Mouse (Mus musculus) large intestine, adult 2 months (tissue): ENCODE measurements at regions not wholly inside any gene's neighbourhood (a gene's known extent, or its start where the extent isn't known, plus 50 kb on each side); places are given as distances from the start of the nearest gene placed in this dataset.
A peak's percentile ranks its signal among the peaks of the same experiment; 100 is the strongest.

Experiments
- DNase-seq: peaks from one replicate; pipeline ENCODE4 v3.0.0-alpha.2; 2012; ENCODE audit warnings: low read depth, low spot score
- WGBS: fragments of 180-500 bp; shearing (Covaris S2); methylation state at CpG from one replicate; pipeline ENCODE4 v1.1.7; 2018; 5-methylcytosine and 5-hydroxymethylcytosine counted together

DNA sequence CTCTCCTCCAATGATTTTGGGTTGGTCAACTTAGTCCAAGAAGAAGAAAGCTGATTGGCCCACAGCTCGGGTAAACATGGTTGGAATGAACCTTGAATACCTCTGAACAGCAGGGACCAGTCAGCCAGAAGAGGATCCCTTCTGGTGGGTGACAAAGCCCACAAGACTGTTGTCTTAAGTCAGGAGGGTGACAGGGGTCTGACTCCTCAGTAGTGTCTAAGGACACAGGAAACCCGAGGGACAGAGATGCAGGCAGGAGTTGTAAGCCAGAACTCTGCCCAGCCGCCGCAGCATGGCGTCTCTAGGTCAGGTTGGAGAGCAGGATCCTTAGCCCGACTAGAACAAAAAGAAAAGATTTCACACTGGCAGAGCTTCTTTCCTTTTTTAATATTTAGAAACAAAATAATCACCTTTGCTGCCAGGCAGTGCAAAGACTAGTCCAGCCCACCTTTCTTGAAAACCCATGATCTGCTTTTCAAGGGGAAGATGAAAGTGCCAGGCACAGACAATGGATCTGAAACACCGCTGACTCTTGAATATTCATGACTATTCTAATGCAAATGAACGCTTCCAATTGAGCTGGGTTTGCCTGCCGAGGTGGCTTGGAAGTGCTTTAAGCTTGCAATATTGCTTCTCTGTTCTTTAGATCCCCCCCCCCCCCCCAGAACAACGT, 81.7 kb upstream of the Plcl2 start:
- 74% methylated on average over 10 of the region's 10 CpGs for WGBS
- DNase-seq, result no peak

DNA sequence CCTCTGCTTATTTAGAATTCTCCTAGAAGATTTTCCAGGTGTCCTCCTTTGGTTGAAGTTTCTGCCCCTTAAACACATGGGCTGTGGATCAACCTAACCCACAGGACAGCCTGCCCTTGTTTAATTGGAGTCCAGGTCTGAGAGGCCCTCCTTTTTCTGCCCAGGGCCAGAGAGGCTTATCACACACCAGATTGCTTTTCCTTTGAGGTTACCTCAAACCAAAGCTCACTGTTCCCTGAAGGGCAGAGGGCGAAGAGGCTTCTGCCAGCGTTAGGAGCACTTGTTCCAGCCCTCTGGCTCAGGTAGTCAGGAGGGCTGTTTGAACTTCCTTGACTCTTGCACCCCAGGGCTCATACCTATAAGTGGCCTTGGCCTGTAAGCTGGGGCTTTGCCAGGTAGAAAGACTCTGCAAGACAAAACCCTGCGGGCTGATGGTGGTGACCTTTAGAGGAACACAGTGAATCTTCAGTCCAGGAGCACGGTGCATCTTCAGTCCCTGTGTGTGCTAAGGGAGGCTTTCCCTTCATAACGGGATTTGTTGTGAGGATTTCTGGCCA, 81.1 kb upstream of the Plcl2 start:
- no peak for DNase-seq
- 76% methylated on average over 5 of the region's 5 CpGs for WGBS

DNA sequence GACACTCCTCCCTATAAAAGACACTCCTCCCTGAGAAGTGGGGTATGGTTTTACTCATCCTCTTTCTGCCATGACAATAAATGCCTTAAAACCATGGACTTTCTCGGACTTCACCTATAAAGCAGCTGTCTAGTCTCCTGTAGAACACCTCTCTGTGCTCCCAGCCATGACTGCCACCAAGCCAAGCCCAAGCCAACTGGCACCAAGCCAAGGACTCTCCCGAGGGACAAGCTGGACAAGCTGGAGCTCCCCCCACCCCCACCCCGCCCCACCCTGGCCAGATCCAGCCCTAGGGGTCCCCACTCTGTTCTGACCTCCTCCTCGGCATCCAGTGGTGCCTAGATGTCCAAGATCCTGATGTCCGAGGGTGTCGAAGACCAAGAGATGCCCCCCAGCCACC, 76.6 kb upstream of the Plcl2 start:
- 74% methylated on average over 6 of the region's 6 CpGs for WGBS
- no peak for DNase-seq

DNA sequence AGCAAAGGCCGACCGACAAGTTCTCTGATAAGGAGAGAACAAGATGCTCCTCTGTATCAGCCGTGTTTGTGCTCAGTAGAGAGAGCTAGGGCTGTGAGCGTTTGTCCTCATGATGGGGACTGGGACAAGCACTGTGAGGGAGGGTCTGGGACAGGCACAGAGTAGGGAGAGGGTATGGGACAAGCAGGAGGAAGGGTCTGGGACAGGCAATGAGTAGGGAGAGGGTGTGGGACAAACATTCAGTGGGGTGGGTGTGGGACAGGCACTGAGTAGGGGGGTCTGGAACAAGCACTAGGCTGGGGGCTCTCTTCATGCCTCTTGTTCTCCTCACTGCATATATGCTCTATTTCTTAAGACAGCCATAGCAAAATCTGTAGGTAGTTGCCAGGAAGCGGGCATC, 70.2 kb upstream of the Plcl2 start:
- DNase-seq, result no peak
- WGBS, result 84% methylated on average over 5 of the region's 5 CpGs

DNA sequence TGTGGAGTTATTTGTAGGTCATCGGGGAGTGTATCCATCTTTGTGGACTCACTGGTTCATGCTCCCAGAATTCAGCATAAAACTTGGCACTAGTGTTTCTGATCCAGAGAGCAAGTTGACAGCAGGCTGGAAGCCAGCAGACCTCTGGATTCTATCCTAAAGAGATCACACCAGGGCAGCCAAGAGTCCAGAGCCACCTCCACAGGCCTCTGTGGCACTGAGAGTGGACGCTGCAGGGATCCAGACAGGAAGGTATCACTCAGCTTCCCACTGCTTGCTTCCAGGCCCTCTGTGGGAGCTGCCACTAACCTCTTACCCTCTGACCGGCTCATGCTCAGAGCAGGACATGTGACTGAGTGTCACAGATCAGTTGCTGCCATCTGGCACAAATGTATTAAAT, 69.8 kb upstream of the Plcl2 start:
- WGBS, result 83% methylated on average over 3 of the region's 3 CpGs
- no peak for DNase-seq

DNA sequence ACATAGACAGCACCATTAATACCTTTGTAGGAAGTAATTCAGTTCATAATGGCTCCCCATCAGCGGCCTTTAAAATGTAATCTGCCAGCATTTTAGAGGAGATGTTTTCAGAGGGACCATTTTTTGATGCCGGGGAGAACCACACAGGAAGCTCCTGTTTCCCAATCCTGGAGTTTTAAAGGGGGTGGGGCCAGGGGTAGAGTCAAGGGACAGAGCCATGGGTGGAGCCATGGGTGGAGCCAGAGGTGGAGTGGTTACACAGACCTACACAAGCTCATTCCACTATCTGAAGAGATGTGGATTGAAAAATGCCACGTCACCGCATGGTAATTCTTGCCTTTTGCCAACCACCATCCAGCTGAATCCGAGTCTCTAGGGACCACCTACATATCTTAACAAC, 67.1 kb upstream of the Plcl2 start:
- no peak for DNase-seq
- 95% methylated on average over 5 of the region's 5 CpGs for WGBS

DNA sequence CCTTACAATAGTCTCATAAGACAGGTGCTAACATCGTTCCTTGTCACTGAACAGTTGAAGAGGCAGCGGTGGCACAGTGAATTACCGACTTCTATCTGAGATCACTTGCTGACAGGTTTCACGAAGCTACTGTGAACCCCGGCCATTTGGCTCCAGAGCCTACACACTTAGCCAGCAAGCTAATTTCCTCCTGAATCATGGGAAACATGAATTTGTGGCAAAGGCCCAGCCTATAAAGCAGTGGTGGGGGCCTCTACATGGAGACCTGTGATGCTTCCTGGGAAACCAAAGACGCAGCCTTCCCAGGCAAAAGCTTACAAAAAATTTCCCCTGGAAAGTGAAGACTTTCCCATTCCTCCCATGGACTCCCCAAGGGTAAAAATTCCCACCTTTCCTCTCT, 66.3 kb upstream of the Plcl2 start:
- WGBS, result 89% methylated on average over 6 of the region's 6 CpGs
- no peak for DNase-seq

DNA sequence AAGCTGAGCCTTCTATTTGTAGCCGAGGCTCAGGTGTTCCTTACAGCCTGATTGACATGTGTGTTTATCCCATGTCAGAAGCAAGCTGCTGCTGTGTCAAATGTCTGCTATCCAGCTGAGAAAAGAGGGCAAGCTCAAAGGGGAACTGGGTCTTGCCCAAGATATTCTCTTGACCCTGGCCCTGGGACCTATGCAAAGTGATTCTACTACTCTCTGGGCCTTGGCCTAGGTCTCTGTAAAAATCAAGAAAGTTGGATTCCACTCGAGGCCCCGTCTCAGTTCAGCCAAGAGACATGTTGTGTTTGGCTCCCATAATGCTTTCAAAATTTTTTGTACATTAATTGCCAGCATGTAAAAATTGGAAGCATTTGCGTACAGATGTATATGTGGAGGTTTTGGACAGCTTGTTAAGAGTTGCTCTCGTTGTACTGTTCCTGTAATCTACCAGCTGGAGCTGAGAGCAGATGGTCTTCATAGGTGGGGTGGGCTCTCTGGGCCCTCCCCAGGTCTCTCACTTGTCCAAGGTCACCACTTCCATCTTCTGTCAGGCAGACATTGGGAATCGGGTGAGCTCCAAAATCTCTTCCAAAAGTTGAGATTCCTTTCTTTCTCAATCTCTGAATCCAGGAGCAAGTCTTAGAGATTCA, 65.7 kb upstream of the Plcl2 start:
- 47% methylated on average over 6 of the region's 6 CpGs for WGBS
- no peak for DNase-seq

DNA sequence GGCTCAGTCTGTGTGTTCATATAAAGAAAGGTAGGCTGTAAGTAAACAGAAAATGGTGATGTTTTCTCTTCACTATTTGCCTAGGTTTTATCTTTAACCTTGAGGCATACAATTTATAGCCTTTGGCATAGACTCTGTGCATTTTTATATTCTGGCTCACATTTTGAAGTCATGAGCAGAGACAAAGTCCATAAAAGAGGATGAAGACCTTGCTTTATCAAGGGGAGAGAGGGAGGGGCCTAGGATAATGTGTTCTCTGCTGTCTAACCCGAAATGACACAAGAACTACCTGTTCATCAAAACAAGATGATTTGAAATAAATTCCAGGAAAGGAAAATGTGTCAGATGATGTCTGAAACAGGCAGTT, 65.2 kb upstream of the Plcl2 start:
- 23% methylated on average over 1 of the region's 1 CpGs for WGBS

DNA sequence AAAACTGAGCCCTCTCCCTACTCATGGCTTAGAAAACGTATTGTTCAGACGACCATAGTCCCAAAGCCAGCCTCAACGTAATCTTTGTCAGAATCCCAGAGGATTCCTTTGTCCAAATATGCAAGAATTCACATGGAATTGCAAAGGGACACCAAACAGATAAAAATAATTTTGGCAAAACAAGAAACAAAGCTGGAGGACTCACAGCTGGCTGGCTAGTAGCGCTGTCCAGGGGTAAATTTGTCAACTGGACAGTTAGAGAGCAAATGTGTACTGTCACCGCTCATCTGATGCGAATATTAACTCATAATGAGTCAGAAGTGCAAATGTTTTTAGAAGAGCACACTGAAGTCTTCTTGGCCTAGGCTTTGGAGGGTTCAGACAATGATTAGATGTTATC, 60.5 kb upstream of the Plcl2 start:
- 78% methylated on average over 6 of the region's 6 CpGs for WGBS
- DNase-seq, result no peak

More for the DNA sequence above, 65.2 kb upstream of the Plcl2 start:
- DNase-seq, result peak; percentile 57

DNA sequence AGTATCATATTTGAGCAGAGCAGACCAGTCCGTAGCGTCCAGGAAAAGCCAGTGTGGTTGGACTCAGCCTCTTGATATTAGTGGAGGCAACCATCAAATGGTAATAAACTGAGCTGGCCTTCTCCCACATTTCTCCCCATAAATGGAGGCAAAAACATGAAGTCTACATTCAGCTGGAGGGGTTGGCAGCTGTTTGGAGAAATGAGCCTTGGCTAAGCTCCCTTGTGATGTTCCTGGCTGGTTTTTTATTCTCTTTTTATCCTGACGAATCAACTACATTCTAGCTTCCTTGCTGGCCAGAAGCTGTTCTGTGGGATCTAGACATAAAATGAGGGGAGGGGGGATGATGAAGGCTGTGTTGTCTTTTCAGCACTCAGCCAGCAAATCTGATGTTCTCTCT, 57.6 kb upstream of the Plcl2 start:
- no peak for DNase-seq
- 71% methylated on average over 3 of the region's 3 CpGs for WGBS

DNA sequence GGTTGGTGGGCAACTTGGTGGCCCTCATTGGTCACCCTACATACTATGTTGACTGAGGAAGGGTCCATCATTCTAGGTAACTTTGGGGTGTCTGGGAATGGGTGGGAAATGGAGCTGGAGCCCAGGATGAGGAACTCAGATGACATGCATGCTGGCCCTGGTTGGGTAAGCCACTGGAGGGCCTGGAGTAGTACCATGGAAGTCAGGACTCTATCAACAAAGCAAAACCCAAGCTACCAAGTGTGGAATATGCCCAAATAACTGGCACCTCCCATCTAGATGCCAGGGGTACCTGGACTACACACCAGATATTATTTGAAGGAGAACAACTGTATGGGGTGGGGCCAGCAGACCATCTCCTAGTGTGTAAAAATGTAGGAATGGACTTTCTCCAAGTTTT, 55.7 kb upstream of the Plcl2 start:
- DNase-seq, result no peak

DNA sequence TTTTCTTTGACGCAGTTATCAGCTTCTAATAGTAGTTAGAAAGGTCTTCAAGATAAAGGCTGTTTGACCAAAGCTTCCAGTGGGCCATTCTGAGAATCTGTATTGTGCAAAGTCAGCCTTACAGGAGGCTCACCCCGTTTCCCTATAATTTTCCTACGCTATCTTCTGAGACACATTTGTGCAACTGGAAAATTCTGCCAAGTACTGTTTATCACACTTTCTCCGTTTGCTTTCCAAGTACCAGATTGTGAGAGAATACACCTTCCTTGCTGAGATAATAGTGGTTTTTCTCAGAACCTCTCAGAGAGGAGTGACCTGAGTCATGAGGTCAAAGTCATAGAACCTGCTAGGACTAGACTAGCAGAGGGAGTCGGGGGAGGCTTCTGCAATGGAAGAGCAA, 55.2 kb upstream of the Plcl2 start:
- no peak for DNase-seq
- 85% methylated on average over 5 of the region's 5 CpGs for whole genome bisulfite sequencing

DNA sequence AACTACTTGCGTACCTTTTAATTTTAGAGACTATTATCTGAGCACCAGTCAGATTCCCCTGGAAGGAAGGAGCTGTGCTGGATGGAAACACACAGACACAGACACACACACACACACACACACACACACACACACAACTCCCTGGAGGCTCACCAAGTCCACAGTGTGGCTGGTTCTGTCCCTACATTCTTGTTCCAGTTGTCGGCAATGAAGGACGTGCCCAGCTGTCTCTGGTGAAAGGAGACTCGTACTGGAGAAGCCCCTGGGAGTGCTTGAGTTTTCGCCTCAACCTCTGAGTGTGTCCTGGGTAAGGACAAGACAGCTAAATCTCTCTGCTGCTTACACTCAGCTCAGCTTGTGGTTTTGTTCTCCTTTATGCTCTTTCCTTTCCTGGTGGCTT, 54.3 kb upstream of the Plcl2 start:
- no peak for DNase-seq
- 87% methylated on average over 5 of the region's 5 CpGs for WGBS

DNA sequence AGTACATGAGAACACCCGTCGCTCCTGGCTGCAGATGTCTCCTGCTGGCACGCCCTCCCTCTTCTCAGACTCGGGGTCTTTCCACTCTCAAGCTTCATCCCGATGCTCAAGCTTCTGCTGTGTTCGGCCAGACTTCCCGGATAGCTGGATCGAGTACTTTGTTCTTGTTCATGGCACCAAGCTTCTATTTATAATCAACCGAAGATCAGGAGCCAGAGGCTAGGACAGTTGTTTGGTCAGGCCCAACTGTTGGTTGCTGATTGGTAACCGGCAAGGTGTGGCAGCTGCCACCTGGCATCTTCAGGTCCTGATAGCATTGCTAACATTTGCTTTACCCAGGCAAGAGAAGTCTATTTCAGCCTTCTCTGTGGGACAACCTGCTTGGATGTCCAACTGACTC, 53.5 kb upstream of the Plcl2 start:
- DNase-seq, result peak; percentile 14
- WGBS, result 42% methylated on average over 10 of the region's 10 CpGs

DNA sequence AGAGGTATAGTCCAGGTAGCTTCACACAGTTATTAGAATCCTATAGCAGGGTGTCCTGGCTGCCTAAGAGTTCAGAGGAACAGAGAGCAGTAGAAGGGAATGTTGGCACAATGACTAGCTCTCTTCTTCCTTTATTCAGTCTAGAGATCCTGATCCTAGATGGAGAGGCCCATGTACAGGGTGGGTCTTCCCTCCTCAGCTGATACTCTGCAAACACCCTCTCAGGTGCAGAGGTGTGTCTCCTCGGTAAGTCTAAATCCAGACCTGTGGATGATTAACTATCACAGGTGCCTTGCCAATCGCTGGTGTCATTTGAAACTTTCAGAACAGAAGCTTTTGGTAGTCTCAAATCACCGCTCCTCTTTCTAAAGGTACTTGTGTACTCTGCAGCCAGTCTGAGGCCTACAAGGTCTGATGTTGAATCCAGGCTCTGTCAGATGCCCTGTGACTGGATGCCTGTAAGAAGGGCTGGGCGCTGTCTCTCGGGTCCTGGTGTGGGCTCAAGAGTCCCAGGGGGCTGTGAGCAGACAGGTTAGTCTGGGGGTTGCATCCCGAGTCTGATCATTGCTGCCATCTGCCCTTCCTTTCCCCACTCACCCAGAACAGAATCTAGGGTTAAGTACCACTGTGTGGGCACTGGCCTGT, 52.0 kb upstream of the Plcl2 start:
- 36% methylated on average over 6 of the region's 6 CpGs for WGBS
- peak; percentile 42 for DNase-seq

DNA sequence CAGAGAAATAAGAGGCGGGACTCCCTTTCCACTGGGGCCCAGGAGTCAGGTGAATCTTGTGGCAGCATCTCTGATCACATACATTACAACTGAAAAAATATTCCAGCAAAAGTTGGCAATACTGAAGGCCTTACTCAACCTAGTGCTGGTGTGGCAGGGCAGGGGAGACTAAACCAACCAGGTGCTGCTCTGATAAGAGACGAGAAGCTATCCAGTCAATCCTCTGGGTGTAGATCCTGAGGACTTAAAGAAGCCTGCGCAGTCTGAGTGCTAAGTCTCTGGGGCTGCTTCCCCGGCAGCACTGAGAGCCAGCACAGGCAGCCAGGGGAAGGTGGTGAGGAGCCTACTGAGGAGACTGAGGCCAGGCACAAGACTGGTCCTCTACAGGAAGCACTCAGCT, 51.0 kb upstream of the Plcl2 start:
- no peak for DNase-seq
- 77% methylated on average over 4 of the region's 4 CpGs for WGBS
